Mouse (Mus musculus): ENCODE data around the gene Gpr156.
"Not testable (repeated sequence)": the region's sequence is repeated elsewhere in the genome, so short reads cannot be mapped to it uniquely, and the experiment has no call there.

The Gpr156 gene

DNA sequence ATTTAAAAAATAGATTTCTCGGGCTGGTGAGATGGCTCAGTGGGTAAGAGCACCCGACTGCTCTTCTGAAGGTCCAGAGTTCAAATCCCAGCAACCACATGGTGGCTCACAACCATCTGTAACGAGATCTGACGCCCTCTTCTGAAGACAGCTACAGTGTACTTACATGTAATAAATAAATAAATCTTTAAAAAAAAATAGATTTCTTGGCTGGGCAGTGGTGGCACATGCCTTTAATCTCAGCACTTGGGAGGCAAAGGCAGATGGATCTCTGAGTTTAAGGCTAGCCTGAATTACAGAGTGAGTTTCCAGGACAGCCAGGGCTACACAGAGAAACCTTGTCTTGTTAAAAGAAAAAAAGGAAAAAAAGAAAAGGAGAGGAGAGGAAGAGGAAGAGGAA, 46.4 kb downstream of the Gpr156 start:
- DNase-seq, result not testable (repeated sequence)

DNA sequence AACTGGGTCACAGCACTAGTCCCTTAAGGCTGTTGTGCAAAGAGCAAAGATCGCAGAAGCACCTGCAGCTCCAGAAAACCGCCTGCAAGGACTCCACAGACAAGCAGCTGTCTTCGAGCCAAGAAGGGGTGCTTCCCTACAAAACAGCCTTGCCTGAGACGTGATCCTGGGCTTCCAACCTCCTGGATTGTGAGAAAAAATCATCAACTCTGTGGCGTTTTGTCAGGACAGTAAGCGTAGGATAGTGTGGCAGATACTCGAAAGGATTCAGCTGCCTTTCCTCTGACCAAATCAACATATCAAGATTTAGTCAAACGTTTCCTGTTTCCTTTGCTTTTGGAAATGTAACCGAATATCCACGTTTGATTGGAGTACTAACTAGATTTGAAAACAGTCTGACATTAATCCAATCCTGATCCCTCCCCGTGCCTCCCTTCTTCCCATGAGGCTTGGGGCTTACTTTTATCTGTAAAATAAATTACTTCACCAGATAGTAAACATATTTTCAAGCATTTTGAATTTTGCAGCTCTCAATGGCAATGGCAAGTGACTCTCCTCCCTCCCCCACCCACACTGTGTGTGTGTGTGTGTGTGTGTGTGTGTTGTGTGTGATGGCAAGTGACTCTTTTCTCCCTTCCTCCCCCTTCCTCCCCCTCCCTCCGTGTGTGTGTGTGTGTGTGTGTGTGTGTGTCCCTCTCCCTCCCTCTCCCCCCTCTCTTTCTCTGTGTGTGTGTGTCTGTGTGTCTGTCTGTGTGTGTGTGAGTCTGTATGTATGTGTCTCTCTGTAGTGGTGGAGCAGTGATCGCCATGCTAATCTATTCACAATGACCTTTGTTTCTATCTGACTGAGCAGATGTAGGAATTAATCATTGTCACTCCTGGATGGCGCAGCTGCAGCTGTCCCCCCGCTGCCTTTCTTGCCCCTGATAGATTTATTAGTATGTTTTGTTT, 47.3 kb downstream of the Gpr156 start:
- DNase-seq, result no peak

DNA sequence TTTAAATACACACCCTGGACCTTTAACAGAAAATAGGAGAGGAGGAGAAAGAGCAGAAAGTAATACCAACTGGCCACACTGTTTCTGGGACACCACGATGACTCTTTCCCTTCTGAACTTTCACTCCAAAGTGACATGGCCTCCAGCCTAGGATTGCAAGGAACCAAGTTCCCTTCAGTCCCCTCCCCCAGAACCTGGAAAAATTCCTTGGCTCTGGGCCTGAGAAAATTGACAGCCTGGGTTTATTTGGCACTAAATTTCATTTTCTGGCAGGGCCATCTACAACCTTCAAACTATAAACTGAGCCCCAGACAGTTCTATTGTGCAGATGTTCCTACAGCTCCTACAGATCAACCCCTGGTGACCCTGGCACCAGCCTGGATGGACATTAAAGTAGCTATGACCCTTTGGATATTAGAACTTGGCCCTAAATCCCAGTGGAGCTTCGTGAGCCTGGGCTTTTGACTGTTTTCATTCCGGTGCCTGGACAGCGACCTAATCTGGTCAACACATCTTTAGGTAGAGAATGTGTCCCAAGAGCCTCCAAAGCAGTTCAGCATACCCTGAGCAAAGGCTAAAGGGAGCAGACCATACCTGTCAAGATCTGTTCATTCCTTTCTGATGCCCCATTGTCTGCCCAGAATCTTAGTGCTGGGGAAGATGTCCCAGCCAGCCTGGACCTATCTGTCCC, 48.2 kb downstream of the Gpr156 start:
- DNase-seq, result no peak

DNA sequence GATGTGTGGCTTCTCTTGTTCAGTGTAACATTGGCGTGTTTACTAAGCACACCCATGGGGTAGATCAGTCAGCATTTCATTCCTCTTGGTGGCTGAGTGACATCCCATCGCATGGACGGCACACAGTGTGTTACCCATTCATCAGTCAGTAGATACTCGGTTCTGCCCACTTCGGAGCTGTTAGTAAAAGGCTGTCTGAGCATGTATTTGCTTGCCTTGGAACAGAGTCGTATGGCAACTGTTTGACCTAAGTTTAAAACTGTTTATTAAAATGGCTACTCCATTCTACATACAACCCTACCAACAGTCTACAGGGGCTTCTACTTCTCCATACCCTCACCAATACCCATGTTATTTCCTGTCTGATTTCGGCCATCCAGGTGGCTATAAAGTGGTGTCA, 50.6 kb downstream of the Gpr156 start:
- no peak for DNase-seq

DNA sequence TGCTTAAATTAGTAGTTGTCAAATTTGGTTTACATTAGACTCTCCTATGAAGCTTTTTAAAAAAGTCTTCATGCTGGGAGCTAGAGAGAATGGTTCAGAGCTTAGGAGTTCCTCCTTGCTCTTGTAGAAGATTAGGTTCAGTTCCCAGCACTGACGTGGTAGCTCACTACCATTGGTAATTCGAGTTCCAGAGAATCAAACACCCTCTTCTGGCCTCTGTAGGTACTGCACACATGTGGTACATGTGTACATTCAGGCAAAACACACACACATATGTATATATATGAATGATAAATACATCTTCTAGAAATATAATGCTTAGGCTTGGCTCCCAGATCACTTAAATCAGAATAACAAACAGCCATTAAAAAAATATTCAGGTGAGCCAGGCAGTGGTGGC, 51.1 kb downstream of the Gpr156 start:
- DNase-seq, result no peak

DNA sequence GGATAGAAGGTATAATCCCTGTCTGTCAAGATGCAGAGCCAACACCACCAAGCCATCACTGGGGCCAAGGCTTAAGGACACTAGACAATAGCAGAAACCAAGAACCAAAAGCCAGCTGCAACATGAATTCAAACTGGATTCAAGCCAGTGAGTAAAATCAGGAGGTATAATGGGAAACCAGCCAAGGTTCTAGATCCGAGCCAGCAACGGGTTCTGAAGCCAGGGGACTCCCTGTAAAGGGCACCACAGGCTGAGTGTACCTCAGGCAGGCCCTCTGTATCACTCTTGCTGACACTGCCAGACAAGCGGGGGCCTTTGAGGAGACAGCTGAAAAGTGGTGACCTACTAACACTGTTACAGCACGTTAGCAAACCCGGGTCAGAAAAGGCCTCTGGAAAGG, 55.2 kb downstream of the Gpr156 start:
- DNase-seq, result no peak

DNA sequence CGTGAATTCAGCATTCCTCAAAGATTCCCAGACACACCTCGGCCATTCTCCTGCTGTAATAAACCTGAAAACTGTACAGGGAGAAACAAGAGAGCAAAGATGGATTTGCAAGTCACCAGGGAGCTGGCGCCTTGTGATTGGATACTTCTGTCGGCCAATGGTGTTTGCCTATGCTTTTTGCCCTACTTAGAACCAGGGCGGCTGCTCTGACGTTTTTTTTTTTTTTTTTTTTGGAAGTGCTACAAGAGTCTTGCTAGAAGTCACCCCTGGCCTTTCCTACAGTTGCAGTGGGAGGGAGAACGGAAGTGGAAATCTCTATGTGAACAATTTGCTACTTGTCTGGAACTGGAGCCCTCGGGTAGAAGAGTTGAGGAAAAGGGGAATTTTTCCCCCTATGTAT, 56.1 kb downstream of the Gpr156 start:
- no peak for DNase-seq

DNA sequence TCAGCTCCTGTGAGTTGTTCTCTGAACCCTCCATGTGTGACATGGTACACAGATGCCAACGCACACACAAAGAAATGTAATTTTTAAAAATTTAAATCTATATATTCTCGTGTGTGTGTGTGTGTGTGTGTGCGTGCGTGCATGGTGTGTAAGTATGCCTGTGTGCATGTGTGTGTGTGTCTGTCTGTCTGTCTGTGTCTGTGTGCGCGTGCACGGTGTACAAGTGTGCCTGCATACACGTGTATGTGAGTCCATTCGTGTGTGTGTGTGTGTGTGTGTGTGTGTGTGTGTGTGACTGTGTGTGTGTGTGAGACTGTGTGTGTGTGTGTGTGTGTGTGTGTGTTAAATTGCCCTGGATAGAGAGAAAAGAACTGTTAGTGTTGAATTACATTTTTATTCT, 56.9 kb downstream of the Gpr156 start:
- not testable (repeated sequence) for DNase-seq

DNA sequence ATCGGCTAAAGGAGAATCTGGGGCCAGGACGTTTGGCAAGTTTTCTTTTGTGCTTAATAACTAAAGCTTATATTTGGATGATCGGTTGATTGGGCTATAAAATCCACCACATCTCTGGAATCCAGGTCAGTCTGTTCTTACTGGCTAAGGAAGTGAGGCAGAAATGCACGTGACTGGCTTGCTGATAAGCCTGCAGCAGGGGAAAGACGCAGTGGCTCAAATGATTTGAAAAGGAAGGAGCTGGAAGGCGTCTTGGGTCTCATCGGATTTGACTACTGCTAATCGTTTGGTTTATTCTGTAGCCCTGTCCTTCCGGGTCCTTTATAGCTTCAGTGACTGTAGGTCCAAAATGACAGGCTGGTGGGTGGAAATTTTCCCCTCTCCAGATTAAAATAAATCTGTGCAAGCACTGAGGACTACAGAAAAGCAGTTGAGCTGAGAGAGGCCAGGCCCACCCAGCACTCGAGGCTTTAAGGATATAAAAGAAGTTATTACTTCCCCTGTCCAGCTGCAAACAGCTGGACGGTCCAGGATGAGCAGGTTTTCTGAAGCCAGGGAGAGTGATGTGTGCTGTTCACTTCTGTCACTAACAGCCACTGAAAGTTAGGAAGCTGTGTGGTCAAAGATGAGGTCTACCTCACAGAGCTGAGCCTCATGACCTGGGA, 57.7 kb downstream of the Gpr156 start:
- DNase-seq, result peak; percentile 47

DNA sequence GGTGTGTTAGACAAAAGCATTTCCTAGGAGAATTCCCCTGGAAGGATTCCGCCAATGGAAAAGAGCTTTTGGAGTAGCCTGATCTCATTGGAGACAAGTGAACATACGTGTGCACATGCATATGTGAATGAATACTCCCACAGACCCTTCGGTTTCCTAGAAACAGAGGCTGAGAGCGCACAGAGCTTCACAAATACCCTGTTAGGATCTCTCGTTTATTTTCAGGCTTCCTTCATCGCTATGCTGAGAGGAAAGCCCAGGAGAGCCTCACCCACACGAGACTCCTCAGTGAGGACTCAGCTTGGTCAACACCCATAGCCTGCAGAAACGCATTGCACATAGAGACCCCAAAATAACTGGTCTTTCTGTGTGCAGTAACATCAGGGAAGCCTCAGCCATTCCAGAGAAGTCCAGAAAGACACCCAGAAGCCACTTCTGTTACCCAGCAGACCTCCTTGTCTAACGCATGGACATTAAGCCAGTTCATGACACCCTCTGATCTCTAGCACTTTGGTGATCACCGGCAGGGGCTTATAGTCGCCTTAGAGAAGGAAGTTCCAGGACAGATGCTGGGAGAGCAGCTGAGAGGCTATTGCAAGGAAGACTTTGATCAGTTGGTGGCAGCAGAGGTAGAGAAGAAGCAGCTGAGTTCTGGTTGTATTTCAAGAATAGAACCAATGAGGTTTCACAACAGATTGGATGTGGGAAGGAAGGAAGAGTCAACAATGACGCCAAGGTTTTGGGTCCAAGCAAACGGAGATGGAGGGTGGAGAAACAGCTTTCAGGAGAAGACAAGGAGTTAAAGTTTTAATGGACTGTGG, 58.4 kb downstream of the Gpr156 start:
- DNase-seq, result peak; percentile 82

DNA sequence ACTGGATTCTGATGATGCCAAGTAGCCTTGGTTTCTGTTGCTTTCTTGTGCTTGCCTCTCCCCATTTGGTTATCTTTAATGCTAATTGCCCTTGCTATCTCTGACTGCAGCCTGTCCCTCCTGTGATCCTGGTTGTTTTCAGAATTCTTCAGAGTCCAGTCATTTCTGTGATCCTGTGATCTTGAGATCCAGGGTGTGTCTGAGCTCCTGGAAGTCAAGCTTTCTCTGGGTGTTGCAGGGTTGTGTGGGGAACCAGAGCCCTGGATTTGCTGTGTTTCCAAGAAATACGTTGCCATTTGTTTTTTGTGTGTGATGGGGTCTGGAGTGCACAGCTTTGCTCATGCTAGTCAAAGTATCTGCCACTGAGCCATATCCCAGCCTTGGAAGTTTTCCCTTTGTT, 65.6 kb downstream of the Gpr156 start:
- no peak for DNase-seq

DNA sequence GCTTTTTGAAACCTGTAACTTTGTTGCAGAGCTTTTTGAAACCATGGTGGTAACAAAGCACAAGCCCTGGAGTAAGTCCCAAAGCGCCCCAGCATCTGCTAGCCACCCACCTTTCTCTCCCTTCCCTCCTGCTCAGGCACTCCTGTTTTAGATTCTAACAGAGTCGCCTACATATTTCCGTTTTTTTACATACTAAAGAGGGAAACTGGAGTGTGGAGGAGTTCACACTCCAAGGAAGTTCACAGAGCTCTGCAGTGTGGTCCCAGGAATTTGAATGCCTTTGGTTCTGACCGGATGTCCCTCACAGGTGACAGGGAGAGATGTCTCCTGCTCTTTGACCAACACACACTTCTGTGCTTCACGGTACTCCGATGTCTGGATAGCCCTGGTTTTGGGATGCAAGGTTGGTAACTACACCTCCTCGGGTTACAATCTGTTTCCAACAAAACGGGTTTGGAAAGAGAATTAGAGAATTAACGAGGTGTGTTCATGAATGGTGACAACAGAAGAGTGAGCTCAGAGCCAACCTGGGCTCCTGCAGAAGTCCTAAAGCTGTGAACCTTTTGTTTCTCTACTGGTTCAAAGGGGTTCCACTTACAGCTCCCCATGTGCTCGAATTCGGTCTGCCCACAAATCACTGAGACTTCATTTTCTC, 72.0 kb downstream of the Gpr156 start:
- DNase-seq, result peak; percentile 83

DNA sequence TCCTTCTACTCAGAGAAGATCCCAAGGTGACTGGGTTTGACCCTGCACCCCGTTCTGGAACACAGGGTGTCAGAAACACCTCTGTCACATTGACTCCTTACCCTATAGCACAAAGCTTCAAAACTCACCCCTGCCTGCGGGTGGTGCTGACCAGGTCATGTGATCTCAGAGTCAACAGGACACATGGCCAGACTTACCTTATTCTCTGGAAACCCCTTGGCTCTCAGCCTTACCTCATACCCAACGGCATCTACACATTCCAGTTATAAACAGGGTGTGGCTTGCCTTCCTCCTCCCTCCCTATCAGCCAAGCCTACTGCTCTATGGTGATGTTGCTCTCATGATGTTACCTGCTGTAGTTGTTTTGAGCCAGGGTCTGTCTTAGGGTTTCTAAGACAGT, 73.5 kb downstream of the Gpr156 start:
- no peak for DNase-seq

DNA sequence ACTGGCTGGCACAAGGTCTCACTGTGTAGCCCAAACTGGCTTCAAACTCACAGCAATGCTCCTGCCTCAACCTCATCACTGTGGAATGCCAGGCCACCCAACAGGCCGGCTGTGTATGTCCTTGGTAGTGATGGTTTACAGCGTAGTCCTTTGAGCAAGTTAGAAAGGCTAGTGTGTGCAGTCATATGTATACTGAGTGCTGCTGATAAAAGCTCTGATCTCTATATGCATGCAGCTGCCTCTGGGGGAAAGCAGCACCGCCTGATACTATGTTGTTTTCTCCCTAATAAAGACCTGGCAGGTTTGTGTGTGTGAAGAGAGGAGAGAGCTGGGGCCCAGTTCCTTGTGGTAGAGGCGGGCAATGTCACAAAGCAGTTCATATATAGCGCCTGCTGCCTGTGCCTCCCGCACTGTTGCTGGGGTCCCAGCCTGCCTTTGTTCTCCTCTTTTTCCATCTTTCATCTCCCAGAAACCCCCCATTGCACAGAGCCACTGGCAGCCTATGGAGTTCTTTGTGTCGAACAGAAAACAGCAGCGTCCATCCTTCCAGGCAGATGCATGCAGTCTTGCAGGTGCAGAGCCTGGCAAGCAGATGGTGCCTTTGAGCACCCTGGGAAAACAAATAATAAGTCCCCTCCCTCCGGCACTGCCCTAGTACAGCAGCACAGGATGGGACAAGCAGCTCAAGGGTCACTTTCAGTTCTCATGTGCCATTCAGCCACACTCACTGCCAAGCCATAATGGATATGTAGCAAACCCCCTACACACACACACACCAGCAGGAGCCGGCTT, 74.5 kb downstream of the Gpr156 start:
- DNase-seq, result no peak

DNA sequence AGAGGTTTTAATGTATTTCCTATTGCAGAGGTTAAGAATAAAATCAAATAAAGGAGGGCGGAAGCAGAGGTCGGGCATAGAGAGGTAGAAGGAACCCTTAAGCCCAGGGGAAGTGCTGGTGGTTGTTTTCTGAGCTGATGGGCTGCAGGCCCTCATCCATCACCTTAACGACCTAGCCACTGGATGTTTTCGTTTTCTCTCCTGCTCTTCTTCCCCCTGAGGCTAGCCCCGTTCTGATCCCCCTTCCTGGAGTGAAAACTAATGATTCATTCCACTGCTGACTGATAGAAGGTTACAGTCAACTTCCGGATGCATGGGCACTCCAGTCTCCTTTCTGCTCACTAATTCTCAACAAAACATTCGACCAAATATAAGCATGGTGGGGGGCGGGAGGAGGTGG, 76.5 kb downstream of the Gpr156 start:
- no peak for DNase-seq

DNA sequence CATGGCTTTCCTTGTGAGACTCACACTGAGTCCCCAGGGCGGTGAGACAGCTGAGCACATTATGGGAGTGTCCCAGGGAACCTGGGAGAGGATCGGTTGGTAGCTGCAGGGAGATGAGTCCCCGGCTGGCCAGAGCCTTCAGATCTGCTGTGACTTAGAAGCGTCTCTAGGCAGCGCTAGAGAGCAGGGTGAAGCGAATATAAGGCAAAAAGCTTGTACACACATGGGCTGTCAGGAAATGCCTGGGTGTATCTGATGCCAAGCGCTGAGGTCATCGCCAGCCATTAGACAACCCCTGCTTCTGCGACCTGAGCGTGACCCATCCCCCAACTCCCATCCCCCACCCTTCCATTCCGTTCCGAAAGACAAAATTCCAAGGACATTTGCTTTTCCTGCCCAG, 78.4 kb downstream of the Gpr156 start:
- peak; percentile 65 for DNase-seq

DNA sequence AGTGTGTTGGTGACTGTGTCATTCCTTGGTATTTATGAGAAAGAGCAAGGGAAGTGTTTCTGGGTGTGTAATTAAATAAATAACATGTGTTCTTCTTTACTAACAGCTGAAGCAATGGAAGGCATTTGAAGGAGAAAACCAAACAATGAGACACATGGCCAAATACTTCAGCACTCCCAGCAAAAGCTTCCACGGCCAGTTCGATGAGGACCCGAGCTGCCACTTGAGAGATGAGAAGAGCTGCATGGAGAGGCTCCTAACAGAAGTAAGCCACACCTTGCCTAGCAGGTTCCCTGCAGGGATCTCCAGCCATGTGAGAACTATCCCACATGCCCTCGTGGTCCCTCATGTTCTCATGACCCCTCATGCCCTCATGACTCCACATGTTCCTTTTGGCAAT, 81.5 kb downstream of the Gpr156 start:
- no peak for DNase-seq

DNA sequence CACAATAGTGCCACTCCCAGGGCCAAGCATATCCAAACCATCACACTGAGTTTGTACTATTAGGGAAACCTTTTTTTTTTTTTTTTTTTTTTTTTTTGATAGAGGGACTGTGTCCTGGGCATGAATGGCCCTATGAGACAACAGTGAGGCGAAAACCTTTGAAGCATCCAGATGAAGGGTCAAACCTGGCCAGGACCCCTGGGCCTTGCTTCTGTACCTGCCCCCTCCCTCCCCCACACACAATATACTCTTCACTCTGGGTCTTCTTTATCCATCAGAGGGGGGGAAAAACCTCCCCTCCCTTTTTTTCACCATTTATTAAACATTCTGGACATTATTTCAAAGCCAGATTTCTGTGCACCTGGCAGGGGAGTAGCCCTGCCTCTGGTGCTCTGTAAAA, 83.5 kb downstream of the Gpr156 start:
- no peak for DNase-seq

DNA sequence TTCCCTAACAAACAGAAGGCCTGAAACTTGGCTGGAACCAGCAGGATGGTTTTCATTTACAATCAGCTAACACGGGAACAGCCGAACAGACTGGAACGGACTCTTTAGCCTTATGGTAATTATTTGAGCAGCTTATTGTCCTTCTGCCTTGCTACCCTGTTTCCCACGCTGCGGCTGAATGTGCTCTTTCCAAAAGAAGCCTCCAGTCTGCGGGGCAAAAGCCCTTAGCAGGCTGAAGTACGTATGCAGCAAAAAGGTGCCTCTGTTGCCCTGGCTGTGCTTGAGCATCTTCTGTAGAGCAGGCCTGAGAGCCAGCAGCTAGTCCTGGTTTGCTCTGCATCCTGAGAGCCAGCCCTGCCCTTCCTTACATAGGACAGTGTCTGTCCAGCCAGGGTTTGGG, 83.9 kb downstream of the Gpr156 start:
- no peak for DNase-seq

DNA sequence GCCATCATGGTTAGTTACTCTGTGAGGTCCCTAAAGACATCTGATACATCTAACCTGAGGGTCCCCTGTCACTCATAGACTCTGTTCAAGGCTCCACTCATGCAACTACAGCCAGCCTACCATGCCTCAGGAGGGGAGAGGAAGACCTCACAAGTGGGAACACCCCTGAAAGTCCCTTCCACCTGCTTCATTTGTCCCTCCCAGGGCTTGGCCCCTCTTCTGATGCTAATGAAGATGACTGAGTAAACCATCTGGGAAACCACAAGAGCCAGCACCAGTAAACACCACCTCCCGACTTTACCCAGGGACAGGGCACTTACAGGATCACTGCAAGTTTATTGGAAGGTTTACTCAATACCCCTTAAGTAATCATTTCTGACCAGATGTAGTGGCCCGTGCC, 85.5 kb downstream of the Gpr156 start:
- no peak for DNase-seq

DNA sequence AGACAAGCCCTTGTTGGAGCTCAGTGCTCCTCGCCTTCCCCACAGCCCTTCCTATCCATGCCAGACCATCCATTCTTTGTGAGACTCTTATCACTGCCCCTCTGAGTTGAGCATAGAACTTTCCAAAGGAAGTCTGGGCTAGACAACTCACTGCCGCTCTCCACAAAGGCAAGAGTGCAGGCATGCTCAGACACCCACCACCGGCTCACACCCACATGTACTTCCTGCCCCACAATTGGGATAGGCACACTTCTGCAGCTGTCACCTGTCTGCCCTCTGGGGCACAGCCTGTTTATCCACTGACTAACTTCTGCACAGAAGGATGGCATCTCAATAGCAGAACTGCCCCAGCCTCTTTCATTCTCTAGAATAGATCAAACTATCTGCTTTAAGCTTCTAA, 86.2 kb downstream of the Gpr156 start:
- DNase-seq, result no peak
